Mouse (Mus musculus) right cerebral cortex, postnatal 4 days (tissue): ENCODE measurements around the gene Slc9a8.

Source experiments
- DNase-seq: peaks from one replicate; pipeline ENCODE4 v3.0.0-alpha.2; 2022

Gene Slc9a8

GRCm38 (mm10) chr2:167514641-167515040 lies 93.1 kb downstream of the Slc9a8 start:
- no peak for DNase-seq

GRCm38 (mm10) chr2:167515688-167516087 lies 94.2 kb downstream of the Slc9a8 start:
- DNase-seq: no peak

- DNase-seq: no peak
These were observed 98.2 kb downstream of the Slc9a8 start for GRCm38 (mm10) chr2:167519606-167520252.
